Mouse (Mus musculus) retina, adult 2 months (tissue): ENCODE data around the gene Mlc1.

Experiments used
- DNase-seq: peaks from one replicate; pipeline ENCODE4 v3.0.0-alpha.2; 2012; ENCODE audit warnings: low read depth, low spot score

Mlc1 gene

DNA sequence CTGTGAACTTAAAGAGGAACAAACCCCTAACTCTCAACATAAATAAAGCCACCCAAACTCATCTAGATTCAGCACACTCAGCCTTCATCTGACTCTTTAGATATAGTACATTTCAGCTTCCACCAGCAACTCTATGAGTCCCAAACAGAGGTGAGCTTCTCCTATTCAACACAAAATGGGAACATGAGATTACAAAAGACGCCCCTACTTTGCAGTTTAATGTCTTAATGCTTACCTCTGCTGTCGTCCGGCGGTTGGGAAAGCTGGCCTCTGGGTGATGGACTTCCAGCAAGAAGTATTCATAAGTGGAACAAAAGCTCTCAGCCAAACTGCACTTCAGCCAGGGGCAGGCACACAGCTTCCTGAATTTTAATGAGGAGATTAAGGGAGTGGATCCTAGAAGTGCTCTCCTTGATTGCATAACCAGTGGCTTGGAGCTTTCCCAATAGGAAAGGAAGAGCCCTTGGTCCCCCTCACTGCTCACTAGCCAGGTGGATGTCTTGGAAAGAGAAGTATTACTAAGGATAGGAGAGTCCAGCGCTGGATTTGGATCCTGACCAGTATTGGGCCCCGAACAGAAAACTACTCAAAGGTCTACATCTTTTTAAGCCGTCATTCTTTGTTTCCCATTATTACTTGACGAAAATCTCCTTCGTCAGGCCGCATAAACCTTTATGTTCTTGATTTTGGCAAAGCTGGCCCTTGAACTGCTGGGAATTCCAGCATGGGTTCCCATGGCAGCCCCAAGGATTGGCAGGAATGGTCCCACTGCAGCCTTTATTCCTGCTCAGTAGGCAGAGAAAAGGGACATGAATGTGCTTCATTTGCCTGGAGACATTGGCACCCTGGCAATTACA lies at the start of gene Mlc1:
Mlc1 (minus strand) TSS at position 727 of the 857 bp plus-strand sequence.
- no peak for DNase-seq

DNA sequence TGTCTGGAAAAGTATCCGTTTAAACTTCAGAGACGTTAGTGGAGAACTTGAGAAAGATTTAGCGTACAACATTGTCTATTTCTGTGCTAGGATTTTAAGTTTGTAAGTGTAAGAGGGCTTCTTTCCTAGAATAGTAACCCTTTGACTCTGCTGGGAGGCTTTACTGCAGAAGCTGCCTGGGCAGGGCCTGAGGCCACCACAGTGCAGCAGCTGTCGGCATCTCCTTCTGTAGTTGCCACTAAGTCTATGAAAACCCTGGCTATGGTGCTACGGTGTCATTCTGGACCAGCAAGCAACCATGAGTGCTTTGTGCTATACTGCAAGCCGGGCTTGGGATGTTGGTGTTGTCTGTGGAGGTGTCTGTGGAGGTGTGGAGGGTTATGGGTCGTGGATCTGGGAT lies 41.7 kb upstream of the Mlc1 start:
- no peak for DNase-seq

GRCm38 (mm10) chr15:89020085-89020484 lies 41.3 kb upstream of the Mlc1 start:
- DNase-seq: no peak

GRCm38 (mm10) chr15:89016722-89017121 lies 37.9 kb upstream of the Mlc1 start:
- no peak for DNase-seq

DNA sequence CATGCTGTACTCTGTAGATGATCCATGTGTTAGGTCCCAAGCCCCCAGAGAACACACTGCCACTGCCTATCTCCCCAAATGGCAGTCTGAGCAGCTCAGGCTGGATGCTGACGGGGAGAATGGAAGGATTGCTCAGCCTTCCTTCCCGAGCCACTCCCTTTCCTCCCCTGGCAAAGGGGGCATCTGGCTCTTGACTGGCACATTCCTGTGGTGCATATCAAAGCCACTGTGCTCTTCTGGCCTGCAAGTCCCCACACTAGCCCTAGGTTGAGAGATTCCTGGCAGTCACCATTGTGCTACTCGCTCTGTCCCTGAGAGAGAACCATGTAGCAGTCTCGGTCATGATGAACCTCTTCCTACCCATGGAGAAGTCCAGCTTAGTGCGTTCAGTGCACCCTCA lies 29.0 kb upstream of the Mlc1 start:
- DNase-seq: no peak

DNA sequence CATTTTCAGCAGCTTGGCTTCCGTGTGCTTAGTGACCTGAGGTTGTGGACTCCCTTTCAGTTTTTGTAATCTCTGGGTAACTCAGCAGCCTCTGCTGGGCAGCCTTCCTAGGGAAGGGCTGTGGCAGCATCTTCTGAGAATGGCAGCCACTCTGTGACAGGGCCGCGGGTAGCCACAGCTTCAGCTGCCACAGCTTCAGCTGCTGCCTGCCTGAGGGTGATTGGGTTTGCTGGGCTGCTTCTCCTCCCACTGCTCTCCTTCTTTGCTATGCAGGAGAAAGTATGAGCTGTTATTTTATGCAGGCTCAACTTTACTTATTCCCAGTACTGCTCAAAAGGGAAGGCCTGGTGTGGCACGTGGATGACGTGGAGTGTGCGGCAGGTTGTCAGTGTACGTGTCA lies 28.2 kb upstream of the Mlc1 start:
- no peak for DNase-seq

GRCm38 (mm10) chr15:89001245-89001644 lies 22.4 kb upstream of the Mlc1 start:
- DNase-seq: no peak

DNA sequence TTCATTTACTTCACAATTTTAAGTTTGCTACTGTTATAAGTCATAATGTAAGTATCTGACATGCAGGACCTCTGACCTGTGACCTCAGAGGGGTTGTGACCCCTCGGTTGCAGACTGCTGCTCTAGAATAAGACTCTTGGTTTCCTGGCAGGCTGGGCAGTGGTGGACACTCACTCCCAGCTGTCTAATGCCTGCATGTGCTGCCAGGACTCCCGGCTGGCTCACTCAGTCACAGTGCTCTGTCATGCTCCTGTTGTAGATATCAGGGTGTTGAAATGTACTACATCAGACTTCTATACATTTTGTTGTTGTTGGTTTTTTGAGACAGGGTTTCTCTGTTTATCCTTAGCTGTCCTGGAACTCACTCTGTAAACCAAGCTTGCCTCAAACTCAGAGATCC lies 21.6 kb upstream of the Mlc1 start:
- DNase-seq: no peak

DNA sequence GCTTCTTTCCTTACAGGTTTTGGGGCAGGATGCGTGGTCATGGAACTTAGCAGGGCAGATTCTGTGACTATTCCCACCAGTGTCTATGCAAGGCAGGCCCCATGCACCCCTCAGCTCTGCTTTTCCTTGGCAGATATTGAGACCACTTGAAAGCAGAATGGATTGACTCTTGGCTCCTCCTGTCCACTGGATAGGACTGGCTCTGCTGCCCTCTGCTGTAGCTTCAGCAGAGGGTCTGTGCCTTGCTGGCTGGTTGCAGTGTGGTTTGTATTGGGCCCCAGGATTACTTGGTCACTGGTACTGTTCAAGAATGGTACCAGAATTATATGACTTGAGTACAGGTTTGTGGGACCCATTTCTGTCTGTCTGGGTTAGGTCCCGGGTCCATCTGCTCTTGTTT lies 20.3 kb upstream of the Mlc1 start:
- no peak for DNase-seq

DNA sequence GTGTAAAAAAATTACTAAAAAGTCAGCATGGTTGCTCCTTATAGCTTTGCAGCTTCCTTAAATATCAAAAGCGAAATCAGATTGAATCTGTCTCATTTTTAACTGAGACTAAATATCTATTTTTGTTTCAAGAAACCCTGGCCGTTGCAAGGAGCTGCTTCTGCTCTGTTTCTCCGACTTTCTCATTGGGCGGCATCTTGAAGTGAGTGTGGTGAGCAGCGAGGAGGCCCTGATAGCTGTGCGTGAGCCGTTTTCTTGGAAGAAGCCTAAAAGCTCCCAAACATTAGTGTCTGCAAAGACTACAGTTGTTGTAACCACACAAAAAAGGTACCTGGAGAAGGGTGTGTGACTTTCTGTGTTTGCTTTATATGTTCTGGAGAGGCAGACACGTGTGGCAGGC lies 19.8 kb upstream of the Mlc1 start:
- no peak for DNase-seq

GRCm38 (mm10) chr15:88989236-88989635 lies 10.4 kb upstream of the Mlc1 start:
- DNase-seq: no peak

DNA sequence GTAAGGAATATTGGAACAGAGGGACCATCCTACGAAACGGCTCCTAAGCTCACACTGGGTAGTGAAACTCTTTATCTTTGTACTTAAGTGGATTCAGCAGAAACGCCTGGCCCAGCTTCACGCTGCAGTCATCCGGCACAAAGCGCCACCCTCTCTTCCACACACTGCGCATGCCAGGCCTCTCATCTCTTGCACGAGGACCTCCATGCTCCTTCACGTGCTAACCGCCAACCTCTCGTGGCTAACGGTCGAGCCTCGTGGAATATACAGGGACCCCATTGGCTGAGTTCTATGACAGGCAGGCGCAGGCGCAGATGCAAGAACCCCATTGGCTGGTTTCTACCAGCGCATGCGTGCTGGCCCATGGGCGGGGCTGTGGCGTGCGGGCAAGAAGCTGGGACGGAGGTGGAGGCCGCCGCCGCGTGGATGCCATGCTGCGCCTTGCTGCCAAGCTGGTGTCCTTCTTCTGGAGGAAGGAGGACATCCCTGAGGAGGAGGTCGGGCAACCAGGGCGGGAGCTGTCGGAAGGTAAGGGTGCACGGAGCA lies 3.8 kb upstream of the Mlc1 start, which contains the start of gene Mov10l1:
Mov10l1 (plus strand) TSS at position 376 of the 546 bp plus-strand sequence.
- no peak for DNase-seq

DNA sequence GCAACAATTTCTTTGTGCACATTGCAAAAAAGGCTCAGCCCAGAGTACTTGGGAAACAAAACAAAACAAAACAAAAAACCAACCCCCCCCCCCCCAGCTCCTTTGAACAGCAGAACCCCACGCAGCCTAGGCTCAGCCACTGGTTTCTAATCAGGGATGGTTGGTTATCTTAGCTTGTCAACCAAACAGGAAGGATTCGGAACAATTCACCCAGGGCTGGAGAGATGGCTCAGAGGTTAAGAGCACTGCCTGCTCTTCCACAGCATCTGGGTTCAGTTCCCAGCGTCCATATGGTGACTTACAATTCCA lies 285 bp upstream of the Mlc1 start:
- DNase-seq: no peak

- DNase-seq: no peak
Observed at GRCm38 (mm10) chr15:88972300-88972699, 6.5 kb downstream of the Mlc1 start.

- no peak for DNase-seq
Observed at GRCm38 (mm10) chr15:88964070-88964578, 14.7 kb downstream of the Mlc1 start.

GRCm38 (mm10) chr15:88957522-88957921 lies 21.3 kb downstream of the Mlc1 start:
- DNase-seq: no peak

DNA sequence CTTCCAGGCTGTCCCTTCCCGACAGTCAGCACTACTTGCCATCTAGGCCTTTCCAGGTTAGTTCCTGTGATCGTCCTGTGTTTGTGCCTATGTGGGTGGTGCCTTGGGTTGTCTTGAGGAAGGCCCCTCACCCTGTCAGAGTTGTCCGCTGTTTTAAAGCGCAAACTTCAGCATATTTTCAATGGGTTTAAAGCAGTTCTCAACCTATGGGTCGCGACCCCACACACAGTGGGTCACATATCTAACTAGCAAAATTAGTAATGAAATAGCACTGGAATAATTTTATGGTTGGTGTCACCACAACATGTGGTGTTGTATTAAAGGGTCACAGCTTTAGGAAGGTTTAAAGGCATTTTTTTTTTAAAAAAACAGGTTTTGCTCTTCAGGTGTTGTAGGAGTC lies 23.5 kb downstream of the Mlc1 start:
- no peak for DNase-seq

DNA sequence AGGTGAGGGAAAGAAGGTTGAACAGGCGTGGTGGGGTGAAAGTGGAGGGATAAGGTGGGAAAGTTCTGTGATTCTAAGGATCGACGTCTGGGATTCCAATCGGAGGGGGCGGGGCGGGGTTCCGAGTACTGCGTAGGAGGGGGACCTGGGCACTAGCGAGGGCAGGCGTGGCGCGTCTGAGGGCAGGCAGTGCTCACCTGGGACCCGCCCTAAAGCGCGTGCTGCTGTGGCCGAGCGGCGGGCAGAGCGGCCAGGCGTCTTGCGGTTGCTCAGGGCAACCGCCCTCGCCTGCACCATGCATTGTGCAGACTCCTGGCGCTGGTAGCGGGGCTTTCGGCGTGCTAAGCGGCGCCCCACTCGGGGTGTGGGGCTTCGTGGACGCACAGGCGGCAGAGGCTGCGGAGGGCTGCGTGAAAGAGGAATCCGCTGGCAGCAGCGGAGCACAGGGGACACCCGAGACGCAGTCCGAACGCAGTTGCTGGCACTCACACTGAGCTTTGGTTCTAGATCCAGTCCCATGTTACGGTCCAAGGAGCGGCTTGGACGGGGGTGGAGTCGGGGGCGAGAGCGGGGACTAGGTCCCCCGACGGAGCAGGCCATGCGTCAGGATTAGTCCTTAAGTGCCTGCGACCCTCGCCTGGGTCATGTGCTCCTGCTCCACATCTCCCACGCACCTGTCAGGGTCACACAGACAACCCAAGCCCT lies 24.3 kb downstream of the Mlc1 start, which contains the start of gene Ttll8:
Ttll8 (minus strand) TSS at position 51 of the 705 bp plus-strand sequence.
- DNase-seq: no peak

DNA sequence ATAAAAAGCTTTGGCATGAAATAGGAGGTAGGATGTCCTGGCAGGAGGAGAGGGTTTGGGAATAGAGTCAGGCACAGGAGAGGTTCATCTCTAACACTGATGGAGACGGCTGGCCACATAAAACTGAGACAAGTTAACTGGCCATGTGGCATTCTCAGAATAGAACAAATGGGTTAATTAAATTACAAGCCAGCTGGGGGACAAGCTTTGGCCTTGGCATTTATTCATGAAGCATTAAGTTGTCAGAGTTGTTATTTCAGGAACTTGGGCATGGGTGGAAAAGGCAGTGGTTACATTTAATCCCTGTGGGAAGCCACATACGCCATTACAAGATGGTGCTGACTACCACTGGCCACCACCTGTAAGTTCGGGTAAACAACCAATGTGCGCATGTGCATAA lies 27.6 kb downstream of the Mlc1 start:
- DNase-seq: no peak

DNA sequence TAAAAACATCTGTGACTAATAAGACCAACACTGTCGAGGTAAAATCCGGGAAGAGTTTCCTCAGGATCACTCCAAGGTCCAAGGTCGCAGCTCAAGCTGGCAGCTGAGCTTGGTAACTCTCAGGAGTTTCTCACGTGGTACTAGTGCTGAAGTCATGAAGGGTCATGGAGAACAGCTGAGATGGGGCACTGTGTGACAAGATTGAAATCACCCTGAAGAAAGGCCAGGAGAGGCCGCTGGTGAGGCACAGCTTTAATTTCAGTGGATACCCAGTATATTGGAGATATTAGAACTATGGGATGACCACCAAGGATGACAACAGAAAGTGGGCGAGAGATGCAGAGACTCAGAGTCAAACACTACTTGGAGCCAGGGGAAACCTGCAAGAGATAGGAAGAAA lies 32.0 kb downstream of the Mlc1 start:
- no peak for DNase-seq

GRCm38 (mm10) chr15:88943896-88944551 lies 34.8 kb downstream of the Mlc1 start:
- no peak for DNase-seq

- no peak for DNase-seq
Observed at GRCm38 (mm10) chr15:88942783-88943182, 36.0 kb downstream of the Mlc1 start.
